Mouse (Mus musculus) midbrain, embryonic 10.5 days (tissue): ENCODE data around the gene Tnfrsf8. TPM values are rescaled to one million over a fixed set of nuclear protein-coding genes. Genes with fewer than 3 reads are reported as not detected.
"Not testable (repeated sequence)": the region's sequence is repeated elsewhere in the genome, so short reads cannot be mapped to it uniquely, and the experiment has no call there.

Source experiments
- DNase-seq: peaks from one replicate; pipeline ENCODE4 v3.0.0-alpha.2; 2017; ENCODE audit warnings: low spot score
- H3K27ac ChIP-seq: fragments of 300-500 bp; sonication (generic); replicated peaks from 2 replicates; pipeline ENCODE4 v1.5.1; 2016; ENCODE audit warnings: mild to moderate bottlenecking
- H3K27me3 ChIP-seq: fragments of 300-500 bp; sonication (generic); 2 replicates; pipeline ENCODE4 v1.6.1; 2016; ENCODE audit warnings: low read depth, mild to moderate bottlenecking; ENCODE audit not compliant: poor library complexity, severe bottlenecking
- H3K36me3 ChIP-seq: fragments of 300-500 bp; sonication (generic); 2 replicates; pipeline ENCODE4 v1.6.1; 2016; ENCODE audit warnings: mild to moderate bottlenecking, moderate library complexity
- H3K4me1 ChIP-seq: fragments of 300-500 bp; sonication (generic); 2 replicates; pipeline ENCODE4 v1.6.1; 2016
- H3K4me3 ChIP-seq: fragments of 300-500 bp; sonication (generic); 2 replicates; pipeline ENCODE4 v1.5.1; 2016; ENCODE audit warnings: mild to moderate bottlenecking, moderate library complexity
- H3K9me3 ChIP-seq: fragments of 300-500 bp; sonication (generic); replicated peaks from 2 replicates; pipeline ENCODE4 v1.6.1; 2016; ENCODE audit warnings: mild to moderate bottlenecking
- WGBS: fragments of 180-500 bp; shearing (Covaris S2); methylation state at CpG from one replicate; pipeline ENCODE4 v1.1.7; 2016; 5-methylcytosine and 5-hydroxymethylcytosine counted together
- polyA plus RNA-seq: library from polyadenylated mRNA; unstranded; fragments of >200 nt; fragmentation: Nextera tagmentation; extraction: Ambion mirVana; gene quantifications from 2 replicates; pipeline ENCODE4 v1.2.1, GENCODE M21; 2016

Tnfrsf8 gene
- polyA plus RNA-seq, result not detected in 2 replicates

- WGBS, result 2% methylated on average over 24 of the region's 24 CpGs
- Histone ChIP-seq H3K36me3 (no peaks in the 10 kb centered on the region), H3K4me1 (0 out of 2 replicates have a peak, but pooled peaks cover 4% of the 10 kb centered on the region), H3K27me3 (peaks cover 18% of the 10 kb centered on the region), H3K4me3 (no peak within 1 kb of the TSS), H3K27ac (no peak within 1 kb of the TSS; the same call in 1 of the 2 replicates), H3K9me3 (0 out of 2 replicates have a peak, but pooled peaks cover 2% of the 10 kb centered on the region)
- no peak for DNase-seq
These were observed at the start of gene Tnfrsf8 for GRCm38 (mm10) chr4:145314836-145315467. Gene Tnfrsf8, minus strand, starts transcription at chr4:145315164.

GRCm38 (mm10) chr4:145361635-145362034, 46.7 kb upstream of the Tnfrsf8 start:
- not testable (repeated sequence) for H3K27me3 ChIP-seq, H3K36me3 ChIP-seq, H3K4me3 ChIP-seq, DNase-seq, H3K4me1 ChIP-seq, H3K9me3 ChIP-seq, H3K27ac ChIP-seq

DNA sequence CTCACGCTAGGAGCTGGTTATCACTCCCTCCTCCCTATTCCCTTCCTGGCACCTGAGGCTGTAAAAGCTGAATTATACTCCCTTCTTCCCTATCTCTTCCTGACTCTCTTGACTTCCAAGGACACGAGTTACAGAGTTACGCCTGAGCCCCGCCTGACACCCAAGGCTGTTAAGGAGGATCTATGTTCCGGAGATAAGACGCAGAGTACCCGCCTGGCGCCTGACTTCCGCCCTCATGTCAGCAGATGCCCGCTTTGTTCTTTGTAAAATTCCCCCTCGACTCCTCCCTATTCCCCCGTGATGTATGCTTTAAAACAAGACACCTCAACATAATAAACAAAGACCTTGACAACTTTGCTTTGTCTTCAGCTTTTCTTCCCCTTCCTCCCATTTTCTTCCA, 46.1 kb upstream of the Tnfrsf8 start:
- Histone ChIP-seq H3K9me3 (no peaks in the 10 kb centered on the region), H3K4me1 (no peaks in the 10 kb centered on the region), H3K4me3 (no peak overlapping the region), H3K27me3 (no peaks in the 10 kb centered on the region), H3K36me3 (no peaks in the 10 kb centered on the region), H3K27ac (no peak overlapping the region)
- 30% methylated on average over 12 of the region's 12 CpGs for WGBS
- no peak for DNase-seq

DNA sequence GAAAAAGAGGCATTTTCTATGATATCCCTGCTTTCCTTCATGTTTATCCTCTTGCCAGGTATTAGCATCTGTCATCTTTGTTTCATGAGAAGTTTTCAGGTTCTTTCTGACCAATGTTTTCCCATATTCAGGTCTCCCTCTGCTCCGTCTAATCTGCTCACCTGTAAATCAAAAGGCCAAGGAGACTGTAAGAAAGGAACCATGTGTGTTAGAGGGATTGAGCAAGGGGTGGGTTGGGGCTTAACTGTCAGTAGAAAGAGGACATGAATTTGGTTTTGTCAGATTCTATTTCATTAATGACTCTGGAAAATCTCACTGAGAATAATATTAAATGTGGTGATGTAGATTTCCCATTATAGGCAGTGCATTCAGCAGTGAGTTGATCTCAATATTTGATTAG, 45.6 kb upstream of the Tnfrsf8 start:
- DNase-seq, result no peak
- Histone ChIP-seq H3K4me1 (no peaks in the 10 kb centered on the region), H3K4me3 (no peak overlapping the region), H3K36me3 (no peaks in the 10 kb centered on the region), H3K27me3 (no peaks in the 10 kb centered on the region), H3K9me3 (no peaks in the 10 kb centered on the region), H3K27ac (no peak overlapping the region)
- WGBS, result 83% methylated on average over 1 of the region's 1 CpGs

- no peaks in the 10 kb centered on the region for H3K9me3 ChIP-seq
- H3K4me1 ChIP-seq, result no peaks in the 10 kb centered on the region
- H3K27me3 ChIP-seq, result no peaks in the 10 kb centered on the region
- no peak overlapping the region for H3K27ac ChIP-seq
- no peak for DNase-seq
- no peaks in the 10 kb centered on the region for H3K36me3 ChIP-seq
- no peak overlapping the region for H3K4me3 ChIP-seq
These were observed 41.3 kb upstream of the Tnfrsf8 start for GRCm38 (mm10) chr4:145356234-145356633.

DNA sequence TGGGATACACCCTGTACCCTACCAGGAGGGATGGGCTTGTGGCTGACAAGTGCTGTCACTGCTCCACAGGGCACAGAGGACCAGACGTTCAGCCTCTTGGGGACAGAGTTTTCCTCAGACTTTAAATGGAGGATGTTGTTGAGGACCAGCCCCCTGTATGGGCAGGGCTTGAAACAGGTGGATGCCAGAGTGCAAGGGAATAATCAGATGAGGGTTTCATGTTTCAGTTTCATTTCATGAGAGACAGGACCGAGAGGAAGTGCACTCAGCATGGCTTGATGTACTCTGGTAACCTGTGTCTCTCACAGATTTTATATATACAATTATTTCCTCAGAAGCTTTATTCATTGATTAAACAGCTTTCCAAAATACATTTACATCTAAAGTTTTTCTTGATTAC, 38.9 kb upstream of the Tnfrsf8 start:
- no peak for DNase-seq
- Histone ChIP-seq H3K27me3 (no peaks in the 10 kb centered on the region), H3K4me3 (no peak overlapping the region), H3K9me3 (no peaks in the 10 kb centered on the region), H3K36me3 (no peaks in the 10 kb centered on the region), H3K4me1 (no peaks in the 10 kb centered on the region), H3K27ac (no peak overlapping the region)
- 63% methylated on average over 2 of the region's 2 CpGs for WGBS

GRCm38 (mm10) chr4:145344948-145345347, 30.0 kb upstream of the Tnfrsf8 start:
- no peaks in the 10 kb centered on the region for H3K27me3 ChIP-seq
- 97% methylated on average over 1 of the region's 1 CpGs for WGBS
- no peaks in the 10 kb centered on the region for H3K4me1 ChIP-seq

GRCm38 (mm10) chr4:145341879-145342809, 27.2 kb upstream of the Tnfrsf8 start:
- H3K27ac ChIP-seq, result no peak overlapping the region
- H3K36me3 ChIP-seq, result no peaks in the 10 kb centered on the region
- 0 out of 2 replicates have a peak, but pooled peaks cover 4% of the 10 kb centered on the region for H3K9me3 ChIP-seq
- 90% methylated on average over 6 of the region's 6 CpGs for WGBS
- H3K27me3 ChIP-seq, result no peaks in the 10 kb centered on the region
- H3K4me3 ChIP-seq, result no peak overlapping the region
- no peaks in the 10 kb centered on the region for H3K4me1 ChIP-seq
- DNase-seq, result no peak

More at GRCm38 (mm10) chr4:145344948-145345347, 30.0 kb upstream of the Tnfrsf8 start:
- Histone ChIP-seq H3K27ac (no peak overlapping the region), H3K9me3 (no peaks in the 10 kb centered on the region), H3K36me3 (no peaks in the 10 kb centered on the region), H3K4me3 (no peak overlapping the region)
- no peak for DNase-seq

GRCm38 (mm10) chr4:145337906-145338858, 23.2 kb upstream of the Tnfrsf8 start:
- DNase-seq, result no peak
- Histone ChIP-seq H3K27ac (no peak overlapping the region), H3K4me3 (no peak overlapping the region), H3K27me3 (no peaks in the 10 kb centered on the region), H3K9me3 (0 out of 2 replicates have a peak, but pooled peaks cover 4% of the 10 kb centered on the region), H3K36me3 (no peaks in the 10 kb centered on the region), H3K4me1 (no peaks in the 10 kb centered on the region)
- 81% methylated on average over 9 of the region's 9 CpGs for WGBS

GRCm38 (mm10) chr4:145336587-145336986, 21.6 kb upstream of the Tnfrsf8 start:
- Histone ChIP-seq H3K27ac (no peak overlapping the region), H3K27me3 (no peaks in the 10 kb centered on the region), H3K4me1 (no peaks in the 10 kb centered on the region), H3K36me3 (no peaks in the 10 kb centered on the region), H3K9me3 (0 out of 2 replicates have a peak, but pooled peaks cover 4% of the 10 kb centered on the region), H3K4me3 (no peak overlapping the region)
- no peak for DNase-seq
- WGBS, result 84% methylated on average over 5 of the region's 5 CpGs

- no peak for DNase-seq
- no peaks in the 10 kb centered on the region for H3K36me3 ChIP-seq
- H3K27me3 ChIP-seq, result no peaks in the 10 kb centered on the region
- H3K4me1 ChIP-seq, result no peaks in the 10 kb centered on the region
- WGBS, result 66% methylated on average over 1 of the region's 1 CpGs
- H3K4me3 ChIP-seq, result no peak overlapping the region
- H3K27ac ChIP-seq, result no peak overlapping the region
- 0 out of 2 replicates have a peak, but pooled peaks cover 4% of the 10 kb centered on the region for H3K9me3 ChIP-seq
These were observed 21.1 kb upstream of the Tnfrsf8 start for GRCm38 (mm10) chr4:145336019-145336418.

DNA sequence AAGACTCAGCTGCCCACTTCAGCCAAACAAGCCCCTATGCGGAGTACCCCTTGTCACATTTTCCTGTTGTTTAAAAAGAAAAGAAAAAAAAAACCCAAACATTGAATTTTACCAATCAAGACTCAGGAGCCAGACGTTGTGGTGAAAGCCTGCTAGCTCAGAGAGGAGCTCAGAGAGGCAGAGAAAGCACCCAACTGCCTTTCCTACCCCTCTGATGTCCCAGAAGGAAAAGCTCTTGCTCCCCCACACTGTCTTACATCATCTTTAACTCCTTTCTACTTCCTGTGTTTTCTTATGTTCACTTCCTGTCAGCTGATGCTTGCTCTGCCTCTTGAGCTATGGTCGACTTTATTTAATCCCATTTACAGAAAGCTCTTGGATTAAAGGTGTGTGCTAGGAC, 8.7 kb upstream of the Tnfrsf8 start:
- Histone ChIP-seq H3K9me3 (peaks cover 11% of the 10 kb centered on the region; the same call in 1 of the 2 replicates), H3K4me3 (no peak overlapping the region), H3K27me3 (no peaks in the 10 kb centered on the region), H3K4me1 (no peaks in the 10 kb centered on the region), H3K36me3 (no peaks in the 10 kb centered on the region), H3K27ac (no peak overlapping the region)
- 68% methylated on average over 3 of the region's 3 CpGs for WGBS
- DNase-seq, result no peak
